Comparison of ENCODE assay signal across 7 mouse cellular contexts in the genomic region with DNA sequence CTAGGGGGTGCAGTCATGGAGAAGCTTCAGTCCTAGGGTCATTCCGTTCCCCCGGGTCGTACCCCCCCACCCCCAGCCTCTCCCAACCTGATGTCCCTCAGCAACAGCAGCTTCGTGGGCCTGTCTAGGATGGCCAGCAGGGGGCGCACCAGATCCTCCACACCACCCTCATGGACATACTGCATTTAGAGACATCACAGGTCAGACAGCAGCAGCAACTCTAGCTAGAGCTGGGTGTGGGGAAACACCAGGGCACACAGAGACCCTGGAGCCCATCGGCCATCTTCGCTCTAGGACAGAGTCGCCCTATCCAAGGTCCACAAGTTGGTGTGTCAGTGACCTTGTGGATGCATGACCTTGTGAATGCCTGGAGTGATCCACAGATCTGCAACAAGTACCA. TPM values are rescaled to one million over a fixed set of nuclear protein-coding genes. Genes with fewer than 3 reads are reported as not detected.
DNase-seq lines count a peak whose midpoint lies in the region; ATAC-seq and TF ChIP-seq lines count a peak whose summit lies in the region.

No protein-coding gene starts in this region.

- H3K27ac ChIP-seq in thymus, adult 2 months (ENCODE audit: control insufficient read depth, insufficient read depth, low read length) = no peak overlapping the region
- no peak overlapping the region for H3K27ac ChIP-seq in liver, embryonic 16.5 days (ENCODE audit: low read length)
- no peak overlapping the region for H3K27ac ChIP-seq in neural tube, embryonic 14.5 days (ENCODE audit: low read depth, low read length)

- no peak overlapping the region for H3K9ac ChIP-seq in liver, embryonic 16.5 days (ENCODE audit: low read depth, low read length)
- no peak overlapping the region for H3K9ac ChIP-seq in neural tube, embryonic 14.5 days (replicated peaks; ENCODE audit: low read depth, low read length)

- DNase-seq in thymus, adult 2 months = peak; percentile 60
- no peak for DNase-seq in thymus, adult 18-20 months
- DNase-seq in adipocyte (ENCODE audit: low spot score) = peak; percentile 67
- peak; percentile 55 for DNase-seq in embryo, embryonic 11 days
- peak; percentile 83 for DNase-seq in induced T-regulatory cell, adult 2 months (ENCODE audit: low read depth)

- H3K4me3 ChIP-seq in thymus, adult 2 months (ENCODE audit: control insufficient read depth, insufficient read depth, low read length) = no peak overlapping the region
- H3K4me3 ChIP-seq in liver, embryonic 16.5 days (ENCODE audit: low read depth, low read length) = no peak overlapping the region
- no peak overlapping the region for H3K4me3 ChIP-seq in neural tube, embryonic 14.5 days (ENCODE audit: low read depth, low read length)

- H3K9me3 ChIP-seq in liver, embryonic 16.5 days (replicated peaks; ENCODE audit: control insufficient read depth, low read length) = no peaks in the 10 kb centered on the region
- H3K9me3 ChIP-seq in neural tube, embryonic 14.5 days (ENCODE audit: control insufficient read depth, low read length) = no peaks in the 10 kb centered on the region

- WGBS in thymus, adult 2 months = 30% methylated on average over 8 of the region's 8 CpGs
- WGBS in liver, embryonic 16.5 days (ENCODE audit: insufficient replicate concordance) = 33% methylated on average over 7 of the region's 8 CpGs
- WGBS in neural tube, embryonic 14.5 days = 41% methylated on average over 8 of the region's 8 CpGs

- no peak for TF ChIP-seq POLR2A in thymus, adult 2 months (IDR thresholded peaks at IDR 0.05; ENCODE audit: control insufficient read depth, extremely low read depth, insufficient read depth, low read length, poor library complexity)

- no peaks in the 10 kb centered on the region for H3K36me3 ChIP-seq in thymus, adult 2 months (ENCODE audit: control insufficient read depth, insufficient read depth, low read length)
- peaks cover 6% of the 10 kb centered on the region; the same call in 1 of the 2 replicates for H3K36me3 ChIP-seq in liver, embryonic 16.5 days (ENCODE audit: control insufficient read depth, insufficient read depth)
- peaks cover 24% of the 10 kb centered on the region; the same call in 1 of the 2 replicates for H3K36me3 ChIP-seq in neural tube, embryonic 14.5 days (ENCODE audit: control insufficient read depth, insufficient read depth, low read length)

- peak; percentile 95 for TF ChIP-seq CTCF in thymus, adult 2 months (IDR thresholded peaks at IDR 0.05; ENCODE audit: borderline replicate concordance, control insufficient read depth, extremely low read depth, insufficient read depth, low read length, poor library complexity)

- peak overlapping the region; percentile 49; the same call in 1 of the 2 replicates for H3K4me2 ChIP-seq in liver, embryonic 16.5 days (ENCODE audit: low read depth, low read length)
- H3K4me2 ChIP-seq in neural tube, embryonic 14.5 days (ENCODE audit: low read depth, low read length) = no peak overlapping the region

- H3K4me1 ChIP-seq in thymus, adult 2 months (replicated peaks; ENCODE audit: control insufficient read depth, insufficient read depth, low read length) = peaks cover 6% of the 10 kb centered on the region; the same call in 1 of the 2 replicates
- peaks cover 7% of the 10 kb centered on the region for H3K4me1 ChIP-seq in liver, embryonic 16.5 days (ENCODE audit: control insufficient read depth, low read depth, low read length)
- H3K4me1 ChIP-seq in neural tube, embryonic 14.5 days (ENCODE audit: control insufficient read depth, insufficient read depth, low read length) = peaks cover 6% of the 10 kb centered on the region; the same call in 1 of the 2 replicates

- no peak for ATAC-seq in liver, embryonic 16.5 days (ENCODE audit: low read depth)
- ATAC-seq in neural tube, embryonic 14.5 days (ENCODE audit: low read depth) = peak; percentile 2; the same call in 1 of the 2 replicates

- H3K27me3 ChIP-seq in thymus, adult 2 months (ENCODE audit: control insufficient read depth, insufficient read depth, low read length) = no peaks in the 10 kb centered on the region
- no peaks in the 10 kb centered on the region for H3K27me3 ChIP-seq in liver, embryonic 16.5 days (ENCODE audit: control insufficient read depth, insufficient read depth, low read depth, low read length)
- H3K27me3 ChIP-seq in neural tube, embryonic 14.5 days (ENCODE audit: control insufficient read depth, insufficient read depth, low read length) = no peaks in the 10 kb centered on the region

RNA-seq across cellular contexts. Expression of a gene that starts 15.4 kb away (rescaled TPM):
- 0.33 and 0.47 TPM in 2 replicates for polyA plus RNA-seq in thymus, adult 2 months (2012; rRNA removed)
- not detected in 2 replicates for polyA plus RNA-seq in liver, embryonic 16.5 days (2015; fragmentation: Nextera tagmentation; extraction: Ambion mirVana)
- polyA plus RNA-seq in neural tube, embryonic 14.5 days (2014; fragmentation: Nextera tagmentation; extraction: Ambion mirVana) = 2.3 and 2.5 TPM in 2 replicates

RNA-seq across cellular contexts. Expression of a gene that starts 15.9 kb away (rescaled TPM):
- polyA plus RNA-seq in thymus, adult 2 months (2012; rRNA removed) = 37.6 and 41.2 TPM in 2 replicates
- polyA plus RNA-seq in liver, embryonic 16.5 days (2015; fragmentation: Nextera tagmentation; extraction: Ambion mirVana) = 4.6 and 4.7 TPM in 2 replicates
- polyA plus RNA-seq in neural tube, embryonic 14.5 days (2014; fragmentation: Nextera tagmentation; extraction: Ambion mirVana) = 16.1 and 20.3 TPM in 2 replicates

RNA-seq across cellular contexts. Expression of a gene that starts 17.2 kb away (rescaled TPM):
- 46.9 and 61.1 TPM in 2 replicates for polyA plus RNA-seq in thymus, adult 2 months (2012; rRNA removed)
- polyA plus RNA-seq in liver, embryonic 16.5 days (2015; fragmentation: Nextera tagmentation; extraction: Ambion mirVana) = 2.9 and 3.5 TPM in 2 replicates
- 73.7 and 79.6 TPM in 2 replicates for polyA plus RNA-seq in neural tube, embryonic 14.5 days (2014; fragmentation: Nextera tagmentation; extraction: Ambion mirVana)

RNA-seq across cellular contexts. Expression of a gene that starts 23.9 kb away (rescaled TPM):
- polyA plus RNA-seq in thymus, adult 2 months (2012; rRNA removed) = 121 and 137 TPM in 2 replicates
- 27.0 and 29.0 TPM in 2 replicates for polyA plus RNA-seq in liver, embryonic 16.5 days (2015; fragmentation: Nextera tagmentation; extraction: Ambion mirVana)
- polyA plus RNA-seq in neural tube, embryonic 14.5 days (2014; fragmentation: Nextera tagmentation; extraction: Ambion mirVana) = 82.0 and 88.0 TPM in 2 replicates

RNA-seq across cellular contexts. Expression of a gene that starts 24.6 kb away (rescaled TPM):
- 11.5 and 11.6 TPM in 2 replicates for polyA plus RNA-seq in thymus, adult 2 months (2012; rRNA removed)
- 12.0 and 13.4 TPM in 2 replicates for polyA plus RNA-seq in liver, embryonic 16.5 days (2015; fragmentation: Nextera tagmentation; extraction: Ambion mirVana)
- polyA plus RNA-seq in neural tube, embryonic 14.5 days (2014; fragmentation: Nextera tagmentation; extraction: Ambion mirVana) = 10.2 and 12.8 TPM in 2 replicates

Comparison
In these comparisons a context has a peak if more than half of its experiments do, and no peak if none do; other contexts are left out.
1. DNase-seq: peak in thymus, adult 2 months (single experiment), adipocyte (single experiment), embryo, embryonic 11 days (single experiment) and induced T-regulatory cell, adult 2 months (single experiment); none in thymus, adult 18-20 months (0 of 2).
2. RNA of a gene that starts 17.2 kb away (polyA plus RNA-seq): 73.7 to 79.6 TPM in neural tube, embryonic 14.5 days and 46.9 to 61.1 TPM in thymus, adult 2 months; 2.9 to 3.5 TPM in liver, embryonic 16.5 days; every median in the first group is over 10 times any median in the second.